Mouse (Mus musculus): ENCODE results near the gene Cmah.

DNA sequence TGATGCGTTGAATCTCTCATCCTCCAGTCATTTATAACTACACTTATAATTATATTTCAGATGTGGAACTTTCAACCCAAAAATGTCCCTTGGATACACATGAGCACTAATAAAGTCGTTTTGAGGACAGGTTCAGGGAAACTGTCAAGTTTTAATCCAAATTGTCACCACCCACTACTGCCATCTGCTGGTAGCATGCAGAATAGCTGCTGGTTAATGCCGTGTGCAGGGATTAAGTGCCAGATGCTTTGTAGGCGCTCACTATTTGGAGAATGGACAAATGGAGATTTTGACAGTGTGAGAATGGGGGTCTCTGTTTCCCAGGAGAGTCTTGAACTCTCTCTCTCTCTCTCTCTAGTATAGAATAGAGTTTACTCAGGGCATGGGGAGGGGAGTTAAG, 30.0 kb upstream of the Cmah start:
- TF ChIP-seq POLR2A (IDR thresholded peaks at IDR 0.05; ENCODE audit: control insufficient read depth, low read depth, low read length) (no peak), CTCF (IDR thresholded peaks at IDR 0.05; ENCODE audit: control insufficient read depth, insufficient read depth, insufficient replicate concordance, low read depth, low read length) (peak; percentile 46; the same call in 1 of the 2 replicates)
